Mouse (Mus musculus) regulatory T cell (primary cell): Measurements from ENCODE around the gene Gpi1.

Experiments used
- in situ Hi-C: fragments of 300-600 bp; cut with MboI, MseI; formaldehyde crosslinking; loops from one replicate; pipeline ENCODE4 v1.15.1; 2025; ENCODE audit warnings: high pct_unique_total_duplicates

The Gpi1 gene

DNA sequence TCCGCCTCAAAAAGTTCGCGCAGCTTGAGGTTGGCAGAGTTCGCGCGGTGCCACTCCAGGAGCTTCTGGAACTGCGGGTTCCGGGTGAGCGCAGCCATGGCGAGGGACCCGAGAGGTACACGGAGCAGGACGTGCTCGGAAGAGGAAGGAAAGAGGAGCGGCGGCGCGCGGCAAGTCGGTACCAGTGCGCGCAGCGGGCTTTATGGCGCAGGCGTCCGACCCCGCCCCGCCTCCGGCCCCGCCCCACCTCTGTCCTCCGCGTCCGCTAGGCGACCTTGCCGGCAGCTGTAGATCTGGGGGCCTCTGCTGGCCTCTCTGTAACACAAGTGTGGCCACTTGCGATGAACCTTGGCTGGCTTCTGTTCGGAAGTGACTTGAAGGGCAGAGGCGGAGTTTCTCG, at the start of gene Gpi1:
Gene Gpi1 (minus strand): TSS at position 221 of the 400 bp plus-strand sequence.
- in situ Hi-C loops, result no loop called here

GRCm38 (mm10) chr7:34277656-34278055, 47.5 kb upstream of the Gpi1 start:
- in situ Hi-C loops, result no loop called here

GRCm38 (mm10) chr7:34276066-34276465, 45.9 kb upstream of the Gpi1 start:
- in situ Hi-C loops, result no loop called here

- in situ Hi-C loops, result loop anchor here (25.0 kb wide), 1 partner anchor 390 kb away; the partner anchor contains the start of gene Kctd15
Measured at GRCm38 (mm10) chr7:34272465-34272864, 42.3 kb upstream of the Gpi1 start.

GRCm38 (mm10) chr7:34268463-34268862, 38.3 kb upstream of the Gpi1 start:
- in situ Hi-C loops, result loop anchor here (25.0 kb wide), 1 partner anchor 394 kb away; the partner anchor contains the start of gene Kctd15

GRCm38 (mm10) chr7:34266421-34266820, 36.3 kb upstream of the Gpi1 start:
- in situ Hi-C loops, result loop anchor here (25.0 kb wide), 1 partner anchor 396 kb away; the partner anchor contains the start of gene Kctd15

DNA sequence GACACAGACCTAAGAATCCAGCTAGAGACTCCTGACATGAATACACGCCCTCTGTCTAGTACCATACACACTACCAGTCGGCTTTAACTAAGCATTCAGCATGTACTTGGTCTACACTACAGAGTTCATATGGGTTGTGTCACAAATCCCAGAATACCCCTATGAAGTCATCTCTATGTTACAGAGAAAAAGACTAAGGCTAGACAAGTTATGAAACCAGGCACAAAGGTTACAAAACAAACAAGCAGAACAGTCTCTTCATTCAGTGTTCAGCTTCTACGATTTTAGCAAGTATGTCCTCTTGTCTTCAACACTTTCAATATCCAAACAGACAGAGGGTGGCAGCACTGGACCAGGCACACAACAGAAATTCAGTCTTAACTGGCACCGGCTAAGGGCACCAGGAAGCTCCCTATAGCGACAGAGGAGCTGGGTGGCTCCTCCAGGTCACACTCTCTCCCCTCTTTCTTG, 35.8 kb upstream of the Gpi1 start:
- in situ Hi-C loops, result loop anchor here (25.0 kb wide), 1 partner anchor 396 kb away; the partner anchor contains the start of gene Kctd15

DNA sequence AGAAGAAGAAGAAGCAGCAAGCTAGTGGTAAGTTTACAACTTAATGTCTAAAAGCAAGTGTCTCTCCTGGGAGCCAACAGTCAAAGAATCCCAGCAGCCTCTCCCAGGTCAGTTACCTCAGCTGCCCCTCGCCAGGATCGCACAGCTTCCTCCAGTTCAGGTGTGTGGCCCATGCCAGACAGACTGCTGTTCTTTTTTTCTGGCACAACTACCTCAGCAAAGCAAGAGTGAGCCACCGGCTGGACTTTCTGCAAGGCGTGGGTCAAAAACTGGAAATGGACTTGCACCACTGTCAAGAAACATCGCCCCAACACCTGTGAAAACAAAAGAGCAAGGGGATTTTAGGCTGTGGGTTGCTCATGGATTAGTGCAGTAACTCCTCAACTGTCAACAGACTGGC, 33.3 kb upstream of the Gpi1 start:
- in situ Hi-C loops, result loop anchor here (25.0 kb wide), 1 partner anchor 399 kb away; the partner anchor contains the start of gene Kctd15

- in situ Hi-C loops, result loop anchor here (5.0 to 25.0 kb wide), 2 partner anchors 64 to 404 kb away; partner anchors contain the start of gene Kctd15
Measured at GRCm38 (mm10) chr7:34258407-34258806, 28.3 kb upstream of the Gpi1 start.

DNA sequence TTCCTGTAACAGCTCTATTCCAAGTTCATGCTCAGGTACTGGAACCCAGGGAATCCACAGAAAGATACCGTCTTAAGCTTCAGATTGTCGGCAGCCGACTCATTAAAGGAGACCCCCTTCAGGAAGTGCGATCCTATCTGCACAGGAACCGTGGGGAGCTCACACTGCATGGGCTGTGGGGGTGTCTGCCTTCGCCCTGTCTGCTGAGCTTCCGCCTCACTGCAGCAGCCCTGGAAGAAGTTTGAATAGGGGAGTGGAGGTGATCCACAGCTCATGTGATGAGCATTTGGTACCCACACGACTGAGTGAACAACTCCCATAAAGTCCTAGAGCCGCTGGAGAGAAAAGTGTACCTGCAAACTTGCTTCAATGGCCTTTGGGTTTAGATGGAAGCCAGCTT, 27.1 kb upstream of the Gpi1 start:
- in situ Hi-C loops, result loop anchor here (5.0 to 25.0 kb wide), 2 partner anchors 65 to 405 kb away; partner anchors contain the start of gene Kctd15

GRCm38 (mm10) chr7:34255916-34256315, 25.8 kb upstream of the Gpi1 start:
- in situ Hi-C loops, result loop anchor here (5.0 to 25.0 kb wide), 2 partner anchors 66 to 406 kb away; partner anchors contain the start of gene Kctd15

- in situ Hi-C loops, result loop anchor here (5.0 to 25.0 kb wide), 2 partner anchors 67 to 407 kb away; partner anchors contain the start of gene Kctd15
Measured at GRCm38 (mm10) chr7:34255137-34255536, 25.0 kb upstream of the Gpi1 start.

- in situ Hi-C loops, result loop anchor here (5.0 to 25.0 kb wide), 2 partner anchors 410 to 725 kb away; partner anchors contain the start of gene Kctd15
Measured at GRCm38 (mm10) chr7:34252030-34252429, 21.9 kb upstream of the Gpi1 start.

DNA sequence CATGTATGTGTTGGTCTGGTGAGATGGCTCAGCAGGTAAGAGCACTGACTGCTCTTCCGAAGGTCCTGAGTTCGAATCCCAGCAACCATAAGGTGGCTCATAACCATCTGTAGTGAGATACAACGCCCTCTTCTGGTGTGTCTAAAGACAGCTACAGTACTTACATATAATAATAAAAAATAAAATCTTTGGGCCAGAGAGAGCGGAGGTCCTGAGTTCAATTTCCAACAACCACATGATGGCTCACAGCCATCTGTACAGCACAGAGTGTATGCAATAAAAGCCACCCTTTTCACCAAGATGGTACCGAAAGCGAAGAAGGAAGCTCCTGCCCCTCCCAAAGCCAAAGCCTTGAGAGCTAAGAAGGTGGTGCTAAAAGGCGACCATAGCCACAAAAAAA, 20.6 kb upstream of the Gpi1 start, which contains the start of gene Gm6096:
Gene Gm6096 (plus strand): TSS at position 301 of the 400 bp plus-strand sequence.
- in situ Hi-C loops, result loop anchor here (5.0 to 25.0 kb wide), 2 partner anchors 412 to 727 kb away; partner anchors contain the start of gene Kctd15

DNA sequence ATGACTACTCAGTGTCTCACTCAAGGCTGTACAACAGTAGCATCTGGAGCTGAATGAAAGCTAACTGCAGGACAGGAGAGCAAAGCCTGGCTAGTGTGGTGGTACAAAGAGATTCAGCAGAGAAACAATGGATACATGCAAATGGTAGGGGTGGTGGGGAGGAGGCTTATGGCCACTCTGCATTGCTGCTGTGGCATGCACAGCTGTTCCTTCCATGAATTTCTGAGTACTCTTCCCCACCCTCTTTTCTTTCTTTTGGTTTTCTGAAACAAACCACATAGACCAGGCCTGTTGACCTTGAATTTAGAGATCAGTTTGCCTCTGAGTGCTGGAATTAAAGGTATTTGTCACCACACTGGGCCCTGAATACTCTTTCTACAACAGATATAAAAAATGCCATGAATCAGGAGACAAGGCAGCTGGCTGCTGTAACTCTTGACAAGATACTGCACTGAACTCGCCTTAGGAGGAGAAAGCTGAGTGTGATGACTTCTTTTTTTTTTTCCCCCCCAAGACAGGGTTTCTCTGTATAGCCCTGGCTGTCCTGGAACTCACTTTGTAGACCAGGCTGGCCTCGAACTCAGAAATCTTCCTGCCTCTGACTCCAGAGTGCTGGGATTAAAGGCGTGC, 16.8 kb upstream of the Gpi1 start:
- in situ Hi-C loops, result no loop called here

DNA sequence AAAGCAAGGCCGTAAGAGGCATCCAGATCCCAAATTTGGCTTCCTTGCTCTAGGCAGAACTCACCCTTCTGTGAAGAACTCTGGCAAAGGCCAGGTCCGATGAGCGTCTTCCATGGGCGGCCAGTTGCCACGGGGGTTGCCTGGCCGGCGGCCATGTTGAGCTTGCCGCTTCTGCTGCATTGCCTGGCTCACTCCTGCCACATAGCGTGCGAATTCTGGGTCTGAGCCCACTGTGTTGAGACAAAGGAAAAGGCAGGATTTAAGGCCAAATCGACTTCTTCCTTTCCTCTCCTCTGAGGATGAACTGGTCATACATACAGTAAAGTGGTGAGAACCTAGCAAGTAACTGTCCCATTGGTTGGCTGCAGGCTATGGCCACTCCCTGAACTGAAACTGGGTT, 12.0 kb upstream of the Gpi1 start:
- in situ Hi-C loops, result no loop called here

- in situ Hi-C loops, result no loop called here
Measured at GRCm38 (mm10) chr7:34238086-34238485, 8.0 kb upstream of the Gpi1 start.

- in situ Hi-C loops, result no loop called here
Measured at GRCm38 (mm10) chr7:34235602-34236001, 5.5 kb upstream of the Gpi1 start.

DNA sequence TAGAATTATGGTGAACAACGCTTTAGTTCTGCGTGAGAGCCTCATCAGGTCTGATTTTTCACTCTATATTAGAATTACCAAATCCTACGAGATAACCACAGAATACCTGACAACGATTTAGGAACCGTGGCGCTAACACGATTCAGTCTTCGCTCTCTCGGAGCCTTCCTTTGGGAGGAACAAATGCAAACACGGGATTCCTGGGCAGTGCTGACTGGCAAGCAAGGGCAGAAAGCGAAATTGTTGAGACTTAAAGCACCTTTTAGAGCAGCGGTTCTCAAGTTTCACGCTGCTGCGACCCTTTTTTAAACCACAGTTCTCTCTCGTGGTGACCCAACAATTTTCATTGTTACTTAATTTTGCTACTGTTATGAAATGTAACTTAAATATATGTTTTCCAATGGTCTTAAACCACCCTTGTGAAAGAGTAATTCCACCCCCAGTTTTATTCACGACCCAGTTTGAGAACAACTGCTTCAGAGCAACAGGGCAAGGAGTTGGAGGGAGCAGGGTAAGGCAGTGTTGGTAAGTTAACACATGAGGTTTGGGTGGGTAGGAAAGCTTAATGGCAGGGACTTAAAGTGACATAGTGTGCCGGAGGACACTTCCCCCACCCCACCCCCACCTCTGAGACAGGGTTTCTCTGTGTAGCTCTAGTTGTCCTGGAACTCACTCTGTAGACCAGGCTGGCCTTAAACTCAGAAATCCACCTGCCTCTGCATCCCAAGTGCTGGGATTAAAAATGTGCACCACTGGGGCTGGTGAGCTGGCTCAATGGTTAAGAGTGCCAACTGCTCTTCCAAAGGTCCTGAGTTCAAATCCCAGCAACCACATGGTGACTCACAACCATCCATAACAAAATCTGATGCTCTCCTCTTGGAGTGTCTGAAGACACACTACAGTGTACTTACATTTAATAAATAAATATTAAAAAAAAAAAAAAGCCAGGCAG, 4.8 kb upstream of the Gpi1 start:
- in situ Hi-C loops, result no loop called here

DNA sequence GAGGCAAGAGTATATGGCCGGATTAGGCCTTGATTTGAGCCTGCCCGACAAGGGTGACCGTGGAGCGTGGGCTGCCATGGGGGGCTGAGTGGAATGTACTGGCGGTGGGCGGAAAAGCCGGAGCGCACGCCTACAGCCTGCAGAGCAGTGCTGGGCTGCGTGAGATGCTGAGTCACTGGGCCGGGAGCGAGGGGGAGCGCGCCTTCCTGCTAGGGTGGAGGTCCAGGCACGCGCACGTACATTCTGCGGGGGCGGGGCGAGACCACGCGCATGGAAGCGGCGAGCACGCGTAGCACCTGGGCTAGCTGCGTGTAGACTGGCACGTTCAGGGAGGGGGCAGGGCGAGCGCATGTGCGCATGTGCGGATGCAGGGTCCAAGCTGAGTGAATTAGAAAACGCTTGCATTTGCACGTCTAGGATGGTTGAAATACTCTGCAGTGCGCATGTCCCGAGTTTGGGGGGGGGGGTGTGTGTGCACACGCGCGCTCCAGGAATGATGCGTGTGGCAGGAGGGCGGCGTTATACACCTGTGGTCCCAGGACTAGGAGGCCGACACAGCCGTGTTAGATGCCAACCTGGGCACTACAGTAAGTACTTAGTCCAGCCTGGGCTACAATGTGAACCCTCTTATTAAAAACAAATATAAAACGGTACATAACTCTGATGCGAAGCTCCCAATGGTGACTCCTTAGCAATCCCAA, 3.9 kb upstream of the Gpi1 start:
- in situ Hi-C loops, result no loop called here
